Mouse (Mus musculus): Measurements from ENCODE around the gene Eapp.
"Not testable (repeated sequence)": the region's sequence is repeated elsewhere in the genome, so short reads cannot be mapped to it uniquely, and the experiment has no call there.

DNA sequence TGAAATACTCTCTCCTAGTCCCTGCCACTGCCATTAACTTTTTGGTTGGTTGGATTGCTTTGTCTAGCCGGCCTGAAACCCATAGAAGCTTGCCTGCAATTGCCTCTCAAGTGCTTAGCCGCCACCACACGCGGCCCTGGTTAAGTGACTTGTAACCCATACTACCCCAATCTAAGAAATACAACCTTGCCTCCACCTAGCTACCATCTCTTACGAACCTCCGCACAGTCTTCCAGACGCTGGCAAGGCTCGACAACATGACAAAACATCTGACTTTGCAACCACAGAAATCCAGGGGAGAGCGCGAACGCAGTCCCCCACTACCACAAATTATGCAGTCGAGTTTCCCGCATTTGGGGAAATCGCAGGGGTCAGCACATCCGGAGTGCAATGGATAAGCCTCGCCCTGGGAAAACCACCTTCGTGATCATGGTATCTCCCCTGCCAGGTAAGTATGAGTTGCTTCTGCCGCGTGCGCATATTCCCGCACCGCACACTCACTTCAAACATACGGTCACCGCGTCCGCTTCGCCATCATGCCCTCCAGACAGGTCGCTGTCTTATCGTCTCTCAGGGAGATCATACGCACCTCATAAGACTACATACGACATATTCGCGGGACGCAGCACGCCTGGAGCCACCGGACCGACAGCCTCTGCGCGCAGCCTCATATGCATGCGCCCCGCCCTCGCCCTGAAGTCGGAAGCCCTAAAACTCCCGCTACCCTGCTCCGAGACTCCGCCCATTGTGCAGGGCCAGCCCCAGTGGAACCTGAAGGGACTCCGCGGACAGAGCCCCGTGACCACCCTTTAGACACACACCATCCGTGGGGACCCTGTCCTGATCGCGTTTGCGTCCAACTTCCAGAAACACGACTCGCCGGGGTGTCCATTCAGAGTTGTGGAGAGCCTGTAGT, 23.4 kb upstream of the Eapp start:
- not testable (repeated sequence) for TF ChIP-seq POLR2A (IDR thresholded peaks at IDR 0.05; ENCODE audit: borderline replicate concordance, low read depth, low read length); CTCF (IDR thresholded peaks at IDR 0.05; ENCODE audit: low read depth, low read length)

All from bone marrow macrophage, adult 2 months (primary cell).